Mouse (Mus musculus): Measurements from ENCODE around the gene Dicer1.

The Dicer1 gene

DNA sequence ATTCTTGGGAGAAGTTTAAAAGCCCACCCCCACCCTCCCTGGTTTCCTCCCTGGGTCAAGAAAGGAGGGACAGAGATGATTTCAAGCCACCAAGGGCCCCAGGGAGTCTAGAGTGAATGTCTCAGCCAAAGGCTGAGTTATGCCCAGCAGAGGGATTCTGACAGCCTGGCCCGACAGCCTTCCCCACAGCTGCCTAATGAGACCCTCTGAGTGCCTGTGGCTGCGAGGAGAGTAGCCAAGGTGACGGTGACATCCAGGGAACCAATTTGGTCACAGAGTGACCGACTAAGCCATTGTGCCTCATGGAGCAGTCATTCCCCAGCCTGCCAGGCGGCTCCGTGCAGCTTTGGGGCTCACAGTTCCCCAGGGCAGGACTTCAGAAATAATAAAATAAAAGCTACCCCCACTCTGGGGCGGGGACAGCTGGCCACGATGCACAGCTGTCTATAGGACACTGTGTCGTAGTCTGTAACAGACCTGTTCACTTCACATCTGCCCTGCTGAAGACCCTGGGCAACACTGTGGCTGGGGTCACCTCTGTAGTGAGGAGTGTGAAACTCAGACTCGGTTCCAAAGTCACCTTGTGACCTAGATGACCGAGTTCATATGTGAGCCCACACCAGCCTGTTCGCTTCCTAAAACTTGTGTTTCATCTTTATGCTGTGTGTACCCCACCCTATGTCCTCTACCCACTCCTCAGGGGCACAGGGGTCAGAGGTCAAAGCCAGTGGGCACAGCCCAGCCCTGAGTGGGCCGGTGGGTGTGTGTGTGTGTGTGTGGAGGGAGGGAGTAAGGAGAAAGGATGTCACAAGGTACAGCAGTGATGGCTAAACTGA, 75.0 kb downstream of the Dicer1 start:
- no peak for DNase-seq

DNA sequence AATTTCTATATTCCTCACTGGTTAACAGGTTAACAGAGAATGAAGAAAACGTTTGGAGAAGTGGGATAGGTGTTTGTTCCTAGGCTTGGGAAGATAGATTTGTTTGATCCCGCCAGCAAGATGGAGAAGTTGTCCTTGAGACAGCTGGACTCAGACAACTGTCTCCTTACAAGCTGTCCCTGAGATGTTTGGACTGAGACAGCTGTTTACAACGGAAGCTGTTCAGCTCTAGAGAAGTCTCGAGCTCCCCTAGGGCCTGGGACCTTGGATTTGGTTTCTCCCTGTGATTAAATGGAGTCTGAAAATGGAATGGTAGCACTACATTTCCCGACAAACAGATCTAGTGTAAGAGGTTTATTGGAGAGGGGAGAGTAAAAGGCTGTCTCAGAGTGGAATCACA, 78.8 kb downstream of the Dicer1 start:
- DNase-seq: no peak

DNA sequence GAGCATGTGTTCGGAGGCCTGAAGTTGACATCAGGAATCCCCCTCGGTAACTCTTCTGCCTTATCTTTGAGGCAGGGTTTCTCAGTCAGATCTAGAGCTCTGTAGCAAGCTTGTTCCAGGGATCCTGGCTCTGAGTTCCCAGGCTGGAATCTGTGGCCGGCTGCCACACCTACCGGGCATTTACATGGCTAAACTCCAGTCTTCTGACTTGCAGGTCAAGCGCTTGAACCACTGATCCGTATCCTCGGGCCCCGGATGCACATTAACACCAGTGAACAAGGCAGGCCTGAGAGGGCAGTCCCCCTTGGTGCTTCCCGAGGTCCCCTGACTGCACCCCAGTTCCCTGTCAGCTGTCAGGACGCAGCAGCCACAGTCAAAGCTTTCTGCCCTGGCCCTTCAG, 79.3 kb downstream of the Dicer1 start:
- DNase-seq: no peak

DNA sequence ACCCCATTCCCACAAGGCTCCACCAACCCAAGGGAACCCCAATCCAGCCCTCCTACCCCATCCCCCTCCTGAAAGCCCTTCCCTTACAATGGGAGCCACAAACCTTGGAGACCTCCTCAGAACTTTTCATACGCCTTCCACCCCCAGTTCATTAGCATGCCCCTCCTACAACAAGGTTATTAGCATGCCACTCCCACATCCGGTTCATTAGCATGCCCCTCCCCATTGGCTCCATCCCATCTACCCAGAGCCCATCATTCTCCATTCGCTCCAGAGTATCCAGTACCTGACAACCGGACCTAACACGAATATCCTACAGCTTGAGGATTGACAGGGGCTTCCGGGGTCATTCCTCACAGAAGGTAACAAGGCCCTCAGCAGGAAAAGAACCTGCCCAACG, 83.9 kb downstream of the Dicer1 start:
- no peak for DNase-seq

DNA sequence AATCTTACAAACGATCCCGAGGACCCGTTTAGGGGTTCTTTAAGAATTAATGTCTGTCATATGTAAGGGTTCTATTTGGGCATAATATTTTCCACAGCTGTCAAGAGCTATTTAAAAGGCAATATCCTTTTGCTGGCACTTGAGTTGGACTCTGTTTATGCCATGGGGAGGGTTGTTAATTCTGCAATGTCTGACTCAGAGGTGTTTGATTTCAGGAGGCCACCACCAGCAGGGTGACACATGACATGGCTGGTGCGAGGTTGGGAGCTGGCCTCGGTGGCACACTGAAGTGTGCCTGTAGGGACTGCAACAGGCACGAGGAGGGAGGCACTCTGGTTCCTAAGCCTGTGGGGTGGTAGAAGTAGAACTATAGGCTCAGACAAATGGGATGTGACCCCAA, 85.8 kb downstream of the Dicer1 start:
- no peak for DNase-seq

DNA sequence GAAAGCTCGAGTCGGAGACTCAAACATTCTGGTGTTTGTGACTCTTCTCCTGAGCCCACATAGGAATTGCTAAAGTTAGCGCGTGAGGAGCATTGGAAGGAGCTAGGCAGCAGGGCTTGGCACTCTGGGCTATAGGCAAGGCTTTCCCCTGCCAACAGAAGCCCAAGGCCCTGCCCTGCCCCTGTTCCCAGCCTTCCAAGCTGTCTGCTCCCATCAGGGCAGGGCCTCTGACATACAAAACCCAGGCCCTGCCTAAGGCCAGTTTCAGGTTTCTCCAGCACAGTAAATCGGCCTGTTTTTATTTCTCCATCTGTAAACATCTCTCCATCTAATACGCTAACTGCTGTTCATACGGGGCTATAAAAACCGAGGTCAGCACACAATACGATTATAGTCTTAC, 86.2 kb downstream of the Dicer1 start:
- no peak for DNase-seq

DNA sequence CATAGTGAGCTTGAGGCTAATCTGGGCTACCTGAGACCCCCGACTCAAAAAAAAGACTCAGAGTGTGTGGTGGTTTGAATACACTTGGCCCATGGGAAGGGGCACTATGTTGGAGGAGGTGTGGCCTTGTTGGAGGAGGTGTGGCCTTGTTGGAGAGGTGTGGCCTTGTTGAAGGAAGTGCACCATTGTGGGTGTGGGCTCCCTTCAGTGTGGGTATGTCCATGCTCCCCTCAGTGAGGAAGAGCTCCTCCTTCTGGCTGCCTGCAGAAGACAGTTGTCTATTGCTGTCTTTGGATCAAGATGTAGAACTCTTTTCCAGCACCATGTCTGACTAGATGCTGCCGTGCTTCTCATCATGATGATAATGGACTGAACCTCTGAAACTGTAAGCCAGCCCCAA, 95.6 kb downstream of the Dicer1 start:
- no peak for DNase-seq

DNA sequence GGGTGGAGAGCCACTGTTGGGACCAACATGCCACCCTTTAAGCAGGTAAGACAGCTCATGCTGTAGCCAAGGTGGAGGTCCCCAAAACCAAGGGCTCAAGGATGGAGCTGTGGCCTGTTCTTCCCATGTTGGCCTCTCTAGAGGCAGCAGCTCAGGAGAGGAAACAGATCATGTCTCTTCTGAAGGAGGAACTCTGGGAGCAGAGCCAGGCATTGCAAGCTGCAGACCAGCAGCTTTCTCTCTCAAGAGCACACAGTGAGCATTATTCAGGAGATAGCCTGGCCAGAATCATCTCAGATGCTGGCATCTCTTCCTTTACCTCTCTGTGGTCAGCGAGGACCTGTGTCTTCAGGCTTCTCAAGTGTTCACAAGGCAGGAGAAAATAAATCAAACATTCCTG, 96.7 kb downstream of the Dicer1 start:
- no peak for DNase-seq

DNA sequence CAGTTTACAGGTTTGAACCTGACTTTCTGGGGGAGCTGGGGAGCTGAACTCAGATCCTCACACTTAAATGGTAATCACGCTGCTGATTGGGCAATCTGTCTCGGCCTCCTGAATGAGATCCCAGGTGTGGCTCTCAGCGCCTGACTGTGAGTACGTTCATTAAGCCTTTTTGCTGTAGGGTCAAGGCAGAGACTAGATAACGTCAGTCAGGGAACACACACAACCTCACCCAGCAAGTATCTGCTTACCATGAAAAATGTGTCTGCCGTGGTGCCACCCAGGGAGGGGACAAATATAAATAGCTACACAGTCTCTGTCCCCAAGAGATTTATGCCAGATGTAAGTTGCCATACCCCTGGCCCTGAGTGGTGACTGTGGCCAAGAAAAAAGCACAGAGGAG, 99.7 kb downstream of the Dicer1 start:
- no peak for DNase-seq

DNA sequence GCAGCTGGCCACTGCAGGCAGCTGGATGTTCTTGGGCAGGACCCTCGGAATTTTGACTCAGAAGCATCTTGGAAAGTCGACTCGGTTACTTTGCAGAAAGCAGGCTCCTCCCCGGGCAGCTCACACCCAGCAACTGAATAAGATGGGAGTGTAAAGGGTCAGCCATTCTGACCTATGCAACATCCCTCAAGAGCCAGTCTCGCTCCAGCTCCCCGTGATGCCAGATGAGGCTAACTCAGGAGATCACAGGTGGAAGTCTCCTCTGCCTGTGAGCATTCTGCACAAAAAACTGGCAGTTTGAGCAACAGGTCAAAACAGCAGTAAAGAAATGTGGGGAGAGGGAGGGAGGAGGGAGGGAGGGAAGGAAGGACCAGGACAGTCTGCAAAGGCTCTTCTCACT, 100.5 kb downstream of the Dicer1 start:
- no peak for DNase-seq

DNA sequence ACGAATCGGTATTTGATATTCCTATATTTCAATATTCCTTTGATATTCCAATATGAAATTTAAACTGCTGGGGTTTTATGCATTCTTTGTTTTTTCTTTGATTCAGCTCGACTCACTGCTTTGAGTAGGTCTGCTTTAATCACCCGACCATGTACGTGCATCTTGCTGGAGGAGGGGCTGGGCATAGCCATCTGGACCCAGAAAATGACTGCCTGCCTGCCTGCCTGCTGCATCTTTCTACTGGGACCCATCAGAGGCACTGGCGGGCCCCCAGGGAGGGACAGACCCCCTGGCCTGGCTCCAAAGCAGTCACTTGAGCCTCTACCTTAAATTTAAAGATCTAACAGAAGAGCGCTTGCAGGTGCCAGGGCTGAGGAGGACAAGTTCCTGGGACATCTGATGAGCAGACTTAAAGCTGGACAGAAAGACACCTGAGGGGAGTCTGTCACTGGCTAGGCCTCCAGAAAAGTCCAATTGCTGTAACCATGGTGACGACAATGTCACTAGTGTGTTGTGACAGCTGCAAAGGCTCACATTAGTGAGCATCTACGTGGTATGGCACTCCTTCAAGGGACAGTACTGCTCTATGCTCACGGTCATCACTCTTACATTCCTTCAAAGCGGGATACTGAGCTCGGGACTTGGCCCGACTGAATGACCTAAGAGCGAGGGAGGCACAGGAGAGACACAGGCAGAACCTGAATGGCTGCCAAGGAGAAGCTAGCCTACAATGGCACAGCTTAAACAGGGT, 101.1 kb downstream of the Dicer1 start:
- DNase-seq: no peak

DNA sequence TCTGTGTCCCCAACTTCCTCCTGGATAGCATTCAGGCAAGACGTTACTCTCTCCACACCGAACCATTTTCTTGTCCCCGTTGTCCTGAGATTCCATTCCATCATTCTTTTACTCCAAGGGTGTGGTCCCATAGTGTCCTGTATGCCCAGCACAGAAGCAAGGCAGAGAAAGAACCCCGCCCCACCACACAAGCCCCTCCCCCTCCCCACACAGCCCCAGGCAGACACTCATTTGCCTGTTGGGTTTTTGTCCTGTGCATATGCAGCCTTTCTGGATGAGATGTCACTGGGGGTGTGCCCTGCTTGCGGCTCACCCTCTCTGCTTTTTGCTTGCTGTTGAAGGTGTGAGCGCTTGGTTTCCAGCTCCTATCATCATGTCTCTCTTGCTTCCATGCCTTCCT, 103.4 kb downstream of the Dicer1 start:
- DNase-seq: no peak

DNA sequence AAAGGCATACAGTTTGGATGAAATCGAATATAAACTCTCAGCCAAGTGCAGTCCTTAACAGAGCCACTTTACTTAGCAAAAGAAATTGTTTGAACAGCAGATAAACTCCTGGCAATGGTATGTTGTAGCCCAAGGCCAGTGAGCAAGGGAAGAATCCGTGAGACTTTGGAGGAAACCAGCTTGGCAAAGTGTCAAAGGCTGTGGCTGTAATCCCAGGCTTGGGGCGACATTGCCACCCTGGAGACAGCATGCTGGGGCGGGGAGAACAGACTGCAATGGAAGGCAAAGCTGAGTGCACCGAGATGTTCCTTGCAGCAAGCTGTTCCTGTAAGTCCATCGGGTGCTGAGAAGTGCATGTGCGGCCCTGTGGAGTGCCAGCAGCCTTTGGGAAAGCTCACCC, 109.4 kb downstream of the Dicer1 start:
- DNase-seq: no peak

DNA sequence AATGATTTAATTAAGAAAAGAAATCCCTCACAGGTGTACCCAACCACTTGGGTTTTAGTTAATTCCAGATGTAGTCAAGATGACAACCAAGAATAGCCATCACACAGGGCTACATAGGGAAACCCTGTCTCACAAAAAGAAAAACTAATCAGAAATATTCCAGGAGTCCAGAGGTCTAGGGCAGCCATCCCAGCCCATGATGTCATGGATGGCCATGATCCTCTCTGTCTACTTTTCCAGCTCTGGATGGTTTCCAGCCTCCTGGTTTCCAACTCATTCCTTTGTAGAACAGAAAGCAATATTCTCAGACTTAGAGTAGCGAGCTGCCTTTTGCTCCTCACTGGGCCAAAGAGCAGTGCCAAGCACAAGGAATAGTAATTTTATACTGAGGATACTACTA, 110.8 kb downstream of the Dicer1 start:
- DNase-seq: no peak

DNA sequence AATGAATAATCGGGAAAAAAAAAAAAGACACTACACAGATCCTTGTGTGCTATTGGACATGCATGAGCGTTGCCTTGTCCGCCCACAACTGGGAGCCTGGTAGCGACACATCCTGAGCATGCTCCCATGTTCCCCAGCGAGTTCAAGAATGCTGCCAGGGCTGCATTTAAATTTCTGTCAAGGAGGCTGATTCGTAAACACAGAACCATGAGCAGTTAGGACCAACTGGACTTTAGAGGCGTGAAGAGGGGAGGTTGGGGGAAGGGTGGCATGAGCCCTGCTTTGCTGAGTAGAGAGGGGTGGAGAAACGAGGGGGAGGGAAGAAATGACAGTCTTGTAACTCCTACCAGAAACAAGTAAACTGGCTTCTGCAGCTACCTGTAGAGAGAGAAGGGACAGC, 113.6 kb downstream of the Dicer1 start:
- DNase-seq: peak; percentile 15 to 22
